Mouse (Mus musculus) kidney, adult 2 months (tissue): Measurements from ENCODE around the gene Nufip2. TPM values are rescaled to one million over a fixed set of nuclear protein-coding genes. Genes with fewer than 3 reads are reported as not detected.
"Not testable (repeated sequence)": the region's sequence is repeated elsewhere in the genome, so short reads cannot be mapped to it uniquely, and the experiment has no call there.

Experiments
- DNase-seq: peaks from one replicate; pipeline ENCODE4 v3.0.0; 2021
- H3K27ac ChIP-seq: fragments of 200-500 bp; 2 replicates; pipeline ENCODE4 v1.5.1; 2012; ENCODE audit warnings: low read depth, low read length, control low read depth, inconsistent platforms; ENCODE audit not compliant: insufficient read depth
- H3K27me3 ChIP-seq: fragments of 200-500 bp; replicated peaks from 2 replicates; pipeline ENCODE4 v1.6.1; 2012; ENCODE audit warnings: mild to moderate bottlenecking, moderate library complexity, low read length, inconsistent platforms; ENCODE audit not compliant: control insufficient read depth, insufficient read depth
- H3K36me3 ChIP-seq: fragments of 200-500 bp; 2 replicates; pipeline ENCODE4 v1.6.1; 2012; ENCODE audit warnings: mild to moderate bottlenecking, moderate library complexity, low read length, inconsistent platforms; ENCODE audit not compliant: control insufficient read depth, insufficient read depth
- H3K4me1 ChIP-seq: fragments of 200-500 bp; 2 replicates; pipeline ENCODE4 v1.6.1; 2011; ENCODE audit warnings: low read length; ENCODE audit not compliant: control insufficient read depth, insufficient read depth
- H3K4me3 ChIP-seq: fragments of 200-500 bp; 2 replicates; pipeline ENCODE4 v1.5.1; 2011; ENCODE audit warnings: mild to moderate bottlenecking, low read depth, low read length, control low read depth; ENCODE audit not compliant: insufficient read depth
- CTCF ChIP-seq: fragments of 200-500 bp; conservative IDR thresholded peaks from 2 replicates; pipeline ENCODE4 v1.5.1; 2011; ENCODE audit warnings: low read depth, mild to moderate bottlenecking, control low read depth, low read length, moderate library complexity, mixed read lengths; ENCODE audit not compliant: insufficient read depth, insufficient read length
- POLR2A ChIP-seq: fragments of 200-500 bp; IDR thresholded peaks from one replicate; pipeline ENCODE4 v1.6.1; 2011; ENCODE audit warnings: low read depth, low read length, control low read depth
- WGBS: fragments of 180-500 bp; shearing (Covaris S2); methylation state at CpG from one replicate; pipeline ENCODE4 v1.1.7; 2018; 5-methylcytosine and 5-hydroxymethylcytosine counted together
- polyA plus RNA-seq: library from polyadenylated mRNA; depleted of rRNA; stranded (reverse); fragments of >200 nt; gene quantifications from 2 replicates; pipeline ENCODE4 v1.2.3, GENCODE M21; 2012; rRNA removed

The Nufip2 gene
- 10.8 and 13.5 TPM in 2 replicates for polyA plus RNA-seq

DNA sequence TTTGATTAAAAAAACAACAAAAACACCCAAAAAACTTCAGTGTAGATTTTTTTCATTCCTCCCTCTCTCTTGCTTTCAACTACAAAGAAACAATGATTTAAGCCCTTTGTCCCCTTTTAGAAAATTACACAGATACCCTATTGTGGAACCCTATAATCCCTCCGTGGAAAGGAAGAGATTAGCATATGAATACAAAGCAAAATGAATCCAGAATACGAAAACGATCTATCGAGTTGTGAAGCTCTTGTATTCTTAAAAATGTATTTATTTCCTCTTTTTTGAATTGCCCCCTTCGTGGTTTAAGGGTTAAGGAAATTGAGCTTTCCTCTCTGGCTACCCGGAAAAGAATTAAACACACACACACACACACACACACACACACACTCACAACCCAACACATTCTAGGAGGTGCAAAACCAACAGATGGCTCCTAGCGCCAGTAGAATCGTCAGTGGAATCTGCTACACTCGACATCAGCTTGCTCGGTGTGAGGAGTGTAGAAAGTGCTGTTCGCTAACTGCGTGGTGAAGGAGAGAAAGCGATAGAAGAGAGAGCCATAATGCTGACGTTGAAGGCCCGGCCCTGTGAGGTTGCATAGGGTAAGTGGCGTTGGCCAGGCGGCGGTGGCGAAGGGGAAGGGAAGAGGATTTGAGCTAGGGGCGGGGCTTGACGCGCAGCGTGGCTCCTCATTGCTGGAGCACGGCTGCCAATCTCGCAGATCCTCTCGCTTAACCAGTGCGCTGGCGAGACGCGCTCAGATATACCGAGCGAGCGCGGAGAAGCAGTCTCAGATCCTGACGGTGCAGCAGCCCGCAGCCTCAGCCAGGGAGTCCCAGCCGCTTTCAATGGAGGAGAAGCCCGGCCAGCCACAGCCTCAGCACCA, at the start of gene Nufip2:
Nufip2 (plus strand) TSS at position 773 of the 883 bp plus-strand sequence.
- DNase-seq: peak; percentile 100
- no peaks in the 10 kb centered on the region for H3K36me3 ChIP-seq
- H3K4me3 ChIP-seq: peak within 1 kb of the TSS; percentile 94
- TF ChIP-seq POLR2A: peak; percentile 100
- 0 out of 2 replicates have a peak, but pooled peaks have one; percentile 1 for TF ChIP-seq CTCF
- H3K27ac ChIP-seq: peak within 1 kb of the TSS; percentile 98
- under 1% methylated on average over 38 of the region's 38 CpGs for WGBS
- no peaks in the 10 kb centered on the region for H3K27me3 ChIP-seq
- H3K4me1 ChIP-seq: peaks cover 6% of the 10 kb centered on the region; the same call in 1 of the 2 replicates

DNA sequence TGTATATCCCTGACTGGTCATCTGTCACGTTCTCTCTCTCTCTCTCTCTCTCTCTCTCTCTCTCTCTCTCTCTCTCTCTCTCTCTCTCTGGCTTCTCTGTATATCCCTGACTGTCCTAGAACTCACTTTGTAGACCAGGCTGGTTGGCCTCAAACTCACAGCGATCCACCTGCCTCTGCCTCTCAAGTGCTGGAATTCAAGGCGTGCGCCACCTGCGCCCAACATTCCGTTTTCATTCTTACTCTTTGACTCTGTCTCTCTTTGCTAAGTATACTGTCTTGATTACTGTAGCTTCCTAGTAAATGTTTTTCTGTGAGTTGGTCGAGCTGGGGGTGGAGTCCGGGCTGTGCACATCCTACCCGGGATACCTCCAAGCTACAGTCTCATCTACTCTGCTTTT, 44.6 kb upstream of the Nufip2 start:
- H3K4me3 ChIP-seq: no peak overlapping the region
- H3K27ac ChIP-seq: no peak overlapping the region
- H3K27me3 ChIP-seq: no peaks in the 10 kb centered on the region
- no peaks in the 10 kb centered on the region for H3K4me1 ChIP-seq
- H3K36me3 ChIP-seq: no peaks in the 10 kb centered on the region
- no peak for DNase-seq
- no peak for TF ChIP-seq POLR2A
- TF ChIP-seq CTCF: no peak
- 71% methylated on average over 8 of the region's 9 CpGs for WGBS

DNA sequence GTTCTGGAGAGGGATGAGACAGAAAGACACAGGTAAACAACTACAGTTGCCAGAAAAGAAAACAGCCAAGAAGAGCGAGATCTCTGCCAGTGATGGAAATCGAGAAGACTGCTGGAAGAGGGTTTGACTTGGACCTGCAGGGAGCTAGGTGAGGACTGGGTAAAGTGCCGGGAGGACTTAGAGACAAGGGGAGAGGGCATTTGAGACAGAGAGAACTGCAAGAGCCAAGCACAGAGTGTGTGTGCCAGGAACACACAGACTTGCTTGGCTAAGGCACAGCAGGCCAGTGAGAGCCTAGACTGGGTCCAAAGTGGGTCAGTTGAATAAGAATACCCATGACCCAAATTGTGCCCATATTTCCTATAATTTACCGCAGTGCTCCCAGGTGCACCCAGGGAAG, 40.5 kb upstream of the Nufip2 start:
- Histone ChIP-seq H3K4me3 (no peak overlapping the region), H3K27ac (no peak overlapping the region), H3K36me3 (no peaks in the 10 kb centered on the region), H3K27me3 (no peaks in the 10 kb centered on the region), H3K4me1 (no peaks in the 10 kb centered on the region)
- no peak for DNase-seq
- TF ChIP-seq CTCF (no peak), POLR2A (no peak)
- 83% methylated on average over 4 of the region's 4 CpGs for WGBS

DNA sequence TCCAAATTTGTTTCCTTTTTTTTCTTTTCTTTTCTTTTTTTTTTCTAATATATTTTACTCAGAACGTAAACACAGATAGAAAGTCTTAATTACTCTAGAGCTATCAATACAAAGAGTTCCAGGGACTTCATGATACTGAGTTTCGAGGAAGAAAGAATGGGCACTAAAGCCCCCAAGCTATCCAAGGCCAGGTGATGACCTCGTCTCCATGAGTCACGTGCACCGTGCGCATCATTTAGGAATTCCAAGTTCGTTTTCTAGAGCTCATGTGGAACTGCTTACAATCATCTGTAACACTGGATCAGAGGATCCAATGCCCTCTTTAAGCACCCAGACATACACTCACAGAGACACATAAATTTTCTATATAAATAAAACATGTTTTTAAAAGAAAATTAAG, 37.1 kb upstream of the Nufip2 start:
- Histone ChIP-seq H3K27me3 (no peaks in the 10 kb centered on the region), H3K36me3 (no peaks in the 10 kb centered on the region), H3K4me1 (no peaks in the 10 kb centered on the region), H3K27ac (no peak overlapping the region), H3K4me3 (no peak overlapping the region)
- DNase-seq: no peak
- WGBS: 66% methylated on average over 7 of the region's 7 CpGs
- TF ChIP-seq CTCF (no peak), POLR2A (no peak)

DNA sequence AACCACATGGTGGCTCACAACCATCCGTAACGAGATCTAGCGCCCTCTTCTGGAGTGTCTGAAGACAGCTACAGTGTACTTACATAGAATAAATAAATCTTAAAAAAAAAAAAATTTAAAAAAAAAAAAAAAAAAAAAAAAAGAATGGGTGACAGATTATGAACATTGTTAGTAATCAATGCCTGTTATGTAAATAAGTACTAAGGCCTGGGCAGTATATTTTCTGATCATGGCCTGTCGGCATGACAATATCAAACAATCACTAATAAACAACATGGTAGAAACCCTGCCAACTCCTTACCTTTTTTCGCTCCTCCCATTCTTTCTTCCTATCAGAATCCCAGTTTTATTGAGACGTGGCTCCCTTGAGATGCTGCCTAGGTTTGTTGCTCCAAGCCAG, 33.5 kb upstream of the Nufip2 start:
- Histone ChIP-seq H3K4me1 (no peaks in the 10 kb centered on the region), H3K4me3 (no peak overlapping the region), H3K27ac (no peak overlapping the region), H3K36me3 (no peaks in the 10 kb centered on the region), H3K27me3 (no peaks in the 10 kb centered on the region)
- no peak for DNase-seq
- WGBS: 66% methylated on average over 6 of the region's 6 CpGs
- TF ChIP-seq POLR2A (no peak), CTCF (no peak)

DNA sequence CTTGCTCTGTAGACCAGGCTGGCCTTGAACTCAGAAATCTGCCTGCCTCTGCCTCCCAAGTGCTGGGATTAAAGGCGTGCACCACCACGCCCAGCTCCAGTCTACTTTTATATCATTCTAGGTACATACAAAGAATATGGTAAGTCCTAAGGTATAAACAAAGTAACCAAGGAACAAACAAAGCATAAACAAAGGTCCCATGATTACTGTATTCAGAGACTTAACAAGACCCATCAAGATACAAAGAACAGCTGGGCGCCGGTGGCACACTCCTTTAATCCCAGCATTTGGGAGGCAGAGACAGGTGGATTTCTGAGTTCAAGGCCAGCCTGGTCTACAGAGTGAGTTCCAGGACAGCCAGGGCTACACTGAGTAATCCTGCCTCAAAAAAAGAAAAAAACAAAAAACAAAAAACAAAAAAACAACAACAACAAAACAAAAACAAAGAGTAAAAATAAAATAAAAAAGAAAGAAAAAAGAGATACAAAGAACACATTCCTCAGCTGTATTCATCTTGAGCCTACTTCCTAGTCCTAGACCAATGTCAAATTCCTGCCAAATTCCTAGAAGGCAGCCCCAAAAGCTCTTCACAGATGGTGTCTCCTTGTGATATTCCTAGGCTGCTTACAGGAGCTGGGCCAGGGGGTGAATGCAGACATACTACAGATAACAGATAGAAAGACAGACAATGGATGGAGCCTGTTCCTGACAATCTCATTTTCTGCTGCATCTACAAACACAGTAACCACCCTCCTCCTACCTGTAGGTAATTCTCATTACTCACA, 32.4 kb upstream of the Nufip2 start:
- WGBS: 100% methylated on average over 4 of the region's 4 CpGs
- not testable (repeated sequence) for H3K27me3 ChIP-seq, H3K4me1 ChIP-seq

DNA sequence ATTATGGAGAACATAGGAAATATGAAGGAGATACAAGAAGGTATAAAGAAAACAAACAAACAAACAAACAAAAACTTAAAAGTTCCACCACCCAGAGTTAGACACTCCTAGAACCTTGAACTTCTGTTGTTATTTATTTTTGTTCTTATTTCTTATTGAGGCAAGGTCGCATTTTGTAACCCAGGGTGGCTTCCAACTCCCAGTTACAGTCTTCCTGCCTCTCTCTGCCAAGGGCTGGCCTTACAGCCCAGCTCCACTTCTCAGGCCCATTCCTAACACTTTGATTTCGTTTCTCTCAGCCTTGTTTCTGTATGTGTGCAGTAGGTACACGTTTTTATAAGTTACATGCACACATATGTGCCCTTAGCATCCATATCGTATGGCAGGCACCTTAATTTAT, 26.0 kb upstream of the Nufip2 start:
- no peak for TF ChIP-seq POLR2A
- no peak for TF ChIP-seq CTCF
- Histone ChIP-seq H3K36me3 (no peaks in the 10 kb centered on the region), H3K27ac (no peak overlapping the region), H3K27me3 (no peaks in the 10 kb centered on the region), H3K4me1 (no peaks in the 10 kb centered on the region), H3K4me3 (no peak overlapping the region)
- WGBS: 77% methylated on average over 4 of the region's 4 CpGs
- DNase-seq: no peak

More for the DNA sequence above, 32.4 kb upstream of the Nufip2 start:
- not testable (repeated sequence) for H3K4me3 ChIP-seq, H3K27ac ChIP-seq, H3K36me3 ChIP-seq, DNase-seq
